Mouse (Mus musculus) gastrocnemius, postnatal 4 days (tissue): Measurements from ENCODE around the gene Ero1l. TPM values are rescaled to one million over a fixed set of nuclear protein-coding genes. Genes with fewer than 3 reads are reported as not detected.

Source experiments
- DNase-seq, 2 experiments: peaks; one replicate each; pipeline ENCODE4 v3.0.0; 2021 to 2022; ENCODE audit warnings: low spot score in 2 of 2, mixed read lengths in 2 of 2
- total RNA-seq, 2 experiments: library from RNA; stranded (reverse); gene quantifications; 2 replicates each; pipeline ENCODE4 v1.2.3; 2021

The Ero1l gene
- total RNA-seq, 2 experiments from 2014 or later: 11.1 to 16.8 TPM

DNA sequence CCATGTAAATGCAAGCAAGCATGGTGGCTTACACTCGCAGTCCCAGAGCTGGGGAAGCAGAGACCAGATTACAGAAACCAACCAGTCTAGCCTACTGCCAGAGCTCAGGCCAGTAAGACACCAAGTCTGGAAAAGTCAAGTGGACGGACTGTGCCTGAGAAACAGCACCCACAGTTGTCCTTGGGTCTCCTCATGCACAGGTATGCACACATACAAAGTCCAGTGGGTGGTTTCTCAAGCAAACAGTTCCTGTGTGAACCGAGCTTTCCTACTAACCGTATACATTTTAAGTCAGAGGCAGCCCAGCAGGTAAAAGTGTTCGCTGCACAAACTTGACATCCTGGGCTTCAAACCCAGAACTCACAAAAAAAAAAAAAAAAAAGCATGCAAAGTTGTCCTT is 12.7 kb downstream of the Ero1l start:
- no peak for DNase-seq

DNA sequence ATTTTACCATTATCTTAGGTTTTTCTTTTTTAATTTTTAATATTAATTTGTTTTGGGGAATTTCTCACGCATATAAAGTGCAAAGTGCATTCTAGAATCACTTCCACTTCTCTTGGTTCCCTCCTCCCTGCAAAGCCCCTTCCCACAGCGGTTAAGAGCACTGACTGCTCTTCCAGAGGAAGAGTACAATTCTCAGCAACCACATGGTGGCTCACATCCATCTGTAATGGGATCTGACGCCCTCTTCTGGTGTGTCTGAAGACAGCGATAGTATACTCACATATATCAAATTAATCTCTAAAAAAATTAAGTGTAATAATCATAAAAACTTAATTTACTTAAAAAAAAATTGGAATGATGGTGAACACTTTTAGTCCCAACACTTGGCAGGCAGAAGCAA is 14.2 kb downstream of the Ero1l start:
- DNase-seq: no peak

DNA sequence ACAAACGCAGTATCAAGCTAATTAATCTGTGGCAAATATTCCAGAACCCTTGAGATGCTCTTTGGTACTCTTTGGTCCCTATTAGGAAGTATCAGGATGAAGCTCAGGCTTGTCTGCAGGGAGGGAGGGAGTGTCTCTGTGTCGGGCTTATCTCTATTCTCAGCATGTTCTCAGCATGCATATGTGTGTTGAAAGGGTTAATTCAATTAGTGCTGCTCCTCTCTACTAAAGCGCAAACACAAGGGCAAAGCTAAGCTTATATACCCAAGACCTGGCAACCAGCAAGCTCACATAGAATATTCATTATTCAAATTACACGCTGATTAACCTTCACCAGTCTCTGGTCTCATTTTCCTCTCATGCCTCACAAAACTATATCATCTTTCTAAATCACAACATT is 14.6 kb downstream of the Ero1l start:
- no peak for DNase-seq

DNA sequence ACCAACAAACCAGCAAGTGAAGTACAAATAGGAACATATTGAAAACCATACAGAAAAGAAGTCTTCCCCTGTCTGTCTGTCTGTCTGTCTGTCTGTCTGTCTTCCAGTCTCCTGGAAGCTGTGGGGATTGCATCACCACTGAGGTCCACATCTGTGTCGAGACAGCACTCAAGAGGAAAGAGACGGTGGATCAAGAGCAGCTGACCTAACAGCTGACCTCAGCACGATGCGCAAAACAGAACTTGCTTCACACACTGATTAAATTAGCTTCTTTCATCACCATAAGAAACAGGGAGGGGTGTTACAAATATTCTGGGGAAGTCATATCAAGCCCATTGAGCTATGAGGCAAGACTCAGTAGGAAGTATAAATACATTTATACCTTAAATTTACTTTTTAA is 27.0 kb downstream of the Ero1l start:
- no peak for DNase-seq

DNA sequence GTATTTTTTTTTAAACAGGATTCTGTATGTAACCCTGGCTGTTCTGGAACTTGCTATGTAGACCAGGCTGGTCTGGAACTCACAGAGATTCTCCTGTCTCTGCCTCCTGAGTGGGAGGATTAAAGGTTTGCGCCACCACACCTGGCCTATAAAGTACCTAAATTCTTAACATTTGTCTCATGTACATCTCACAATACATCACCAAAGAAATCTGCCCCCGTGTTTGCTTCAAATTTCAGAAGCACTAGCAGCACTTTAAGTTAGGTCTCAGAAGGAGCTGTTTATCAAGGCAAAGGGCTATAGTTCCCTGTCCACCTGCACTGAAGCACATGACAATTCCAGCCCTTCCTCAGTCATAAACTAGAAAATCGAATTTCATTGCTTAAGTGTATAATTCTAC is 36.5 kb downstream of the Ero1l start:
- no peak for DNase-seq

DNA sequence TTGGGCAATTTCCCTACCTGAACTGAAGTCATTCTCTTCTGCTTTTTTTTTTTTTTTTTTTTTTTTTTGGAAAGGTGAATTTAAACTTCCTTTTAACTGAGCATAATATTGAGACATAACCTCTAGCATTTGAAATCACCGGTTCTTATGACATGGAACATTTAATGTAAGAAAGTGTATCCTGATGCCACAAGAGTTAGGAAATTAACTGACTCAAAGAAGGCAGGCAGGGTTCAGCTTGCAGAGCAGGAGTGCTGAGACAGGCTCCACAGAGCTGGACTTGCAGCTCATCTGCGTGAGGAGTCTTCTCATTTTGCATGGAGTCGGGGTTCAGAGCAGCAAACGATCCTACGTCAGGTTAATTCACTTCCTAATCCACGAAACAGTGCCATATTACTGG is 42.8 kb downstream of the Ero1l start:
- DNase-seq: no peak

DNA sequence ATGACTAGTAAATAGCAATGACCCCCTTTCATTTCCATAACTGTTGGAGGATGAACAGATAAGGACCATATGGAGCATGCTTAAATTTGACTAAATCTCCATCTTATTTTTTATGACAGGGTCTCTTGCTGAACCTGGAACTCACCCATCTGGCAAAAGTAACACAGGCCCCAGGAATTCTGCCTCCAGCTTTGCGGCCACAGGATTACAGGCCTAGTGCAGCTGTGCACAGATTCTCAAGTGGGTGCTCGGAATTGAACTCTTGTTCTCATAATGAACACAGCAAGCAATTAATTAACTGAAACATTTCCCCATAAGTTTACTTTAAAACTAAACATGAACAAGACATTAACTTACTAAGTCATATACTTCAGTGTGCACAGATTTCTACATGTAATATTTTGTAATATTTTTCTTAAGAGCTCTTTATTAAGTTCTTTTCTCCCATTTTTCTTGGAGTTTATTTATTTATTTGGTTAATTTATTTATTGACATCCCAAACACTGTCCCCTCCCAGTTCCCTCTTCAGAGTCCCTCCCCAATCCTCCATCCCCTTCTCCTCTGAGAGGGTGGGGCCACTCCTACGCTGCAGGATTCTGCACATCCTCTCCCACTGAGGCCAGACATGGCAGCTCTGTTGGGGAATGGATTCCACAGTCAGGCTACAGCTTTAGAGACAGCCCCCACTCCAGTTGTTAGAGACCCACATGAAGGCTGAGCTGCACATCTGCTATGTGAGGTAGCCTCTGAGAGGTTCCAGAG is 54.6 kb downstream of the Ero1l start:
- DNase-seq: no peak

DNA sequence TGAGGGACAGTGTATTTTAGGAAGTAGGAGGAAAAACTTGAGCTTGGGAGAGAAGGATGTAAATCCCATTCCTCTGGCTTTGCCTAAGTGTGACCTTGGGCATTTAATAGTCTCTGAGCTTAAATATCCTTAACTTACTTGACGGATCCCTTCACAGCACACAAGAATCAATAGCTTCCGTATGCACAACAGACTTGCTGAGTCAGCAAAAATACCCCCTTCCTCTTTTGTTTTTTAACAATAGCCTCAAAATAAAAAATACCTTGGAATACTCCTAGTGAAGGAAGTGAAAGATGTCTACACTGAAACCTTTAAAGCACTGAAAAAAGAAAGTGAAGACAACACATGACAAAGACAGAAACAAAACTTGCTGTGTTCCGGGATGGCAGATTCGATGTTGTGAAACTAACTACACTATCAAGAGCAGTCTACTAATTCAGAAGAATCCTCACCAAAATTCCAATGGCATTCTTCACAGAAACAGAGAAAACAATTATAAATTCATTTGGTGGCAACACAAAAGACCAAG is 67.0 kb downstream of the Ero1l start:
- DNase-seq: no peak

DNA sequence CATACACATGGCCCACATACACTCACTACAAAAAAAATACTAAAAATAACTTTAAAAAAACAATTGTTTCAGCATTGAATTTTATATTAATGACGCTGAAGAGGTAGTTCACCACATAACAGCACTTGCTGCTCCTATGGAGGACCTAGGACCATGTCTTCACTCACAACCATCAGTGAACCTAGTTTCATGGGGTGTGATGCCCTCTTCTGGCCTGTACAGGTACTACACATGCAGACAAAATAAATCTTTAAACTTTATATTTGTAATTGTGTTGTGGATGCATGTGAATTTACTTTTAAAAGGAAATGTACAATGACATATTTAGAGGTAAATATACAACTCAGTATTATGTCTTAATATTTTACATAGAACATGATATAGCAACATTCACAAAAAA is 77.0 kb downstream of the Ero1l start:
- DNase-seq: no peak

DNA sequence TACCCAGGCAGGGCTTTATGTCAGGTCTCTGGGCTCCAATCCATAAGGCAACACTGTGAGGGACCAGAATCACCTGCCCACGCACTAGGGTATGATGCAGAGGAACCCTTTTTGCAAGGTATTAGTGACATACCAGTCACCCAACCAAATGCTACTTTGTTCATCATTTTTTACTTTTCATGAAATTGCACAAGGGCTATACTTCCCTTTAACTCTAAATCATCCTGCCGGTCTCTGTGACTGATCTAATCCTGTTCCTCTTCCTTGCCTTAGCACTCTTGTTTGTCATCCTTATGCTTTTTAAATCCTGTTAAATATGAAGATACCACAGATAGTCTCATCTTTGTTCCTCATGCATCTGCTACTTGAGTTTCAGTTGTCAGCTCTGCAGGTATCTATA is 79.5 kb downstream of the Ero1l start:
- no peak for DNase-seq

Other genes with a start within 250 kb of the Ero1l start
- 1 to 10 TPM; 3.0 to 5.0 TPM for gene Gpr137c, start 99.1 kb downstream of the Ero1l start, total RNA-seq
- 10 to 100 TPM; 13.1 to 14.7 TPM for gene Txndc16, start 98.4 kb downstream of the Ero1l start, total RNA-seq
- gene Psmc6, start 11.0 kb upstream of the Ero1l start, total RNA-seq: 100 to 1,000 TPM; 116 to 134 TPM
- 10 to 100 TPM; 62.3 to 69.6 TPM for gene Styx, start 32.3 kb upstream of the Ero1l start, total RNA-seq
- 10 to 100 TPM; 16.2 to 18.8 TPM for gene Gnpnat1, start 86.1 kb upstream of the Ero1l start, total RNA-seq
- gene Fermt2, start 211.3 kb upstream of the Ero1l start, total RNA-seq: 100 to 1,000 TPM; 210 to 227 TPM